Mouse (Mus musculus): ENCODE data around the gene Nkapl.

Nkapl gene

GRCm38 (mm10) chr13:21427631-21428030, 40.7 kb downstream of the Nkapl start:
- DNase-seq (ENCODE audit: low spot score): no peak

- no peak for DNase-seq (ENCODE audit: low spot score)
These were observed 45.0 kb downstream of the Nkapl start for GRCm38 (mm10) chr13:21423301-21423700.

- peak; percentile 78 for DNase-seq (ENCODE audit: low spot score)
These were observed 49.4 kb downstream of the Nkapl start for GRCm38 (mm10) chr13:21418865-21419264.

GRCm38 (mm10) chr13:21417298-21418010, 50.9 kb downstream of the Nkapl start:
- DNase-seq (ENCODE audit: low spot score): no peak
